Mouse (Mus musculus) kidney, embryonic 14.5 days (tissue): ENCODE data around the gene Palld. TPM values are rescaled to one million over a fixed set of nuclear protein-coding genes. Genes with fewer than 3 reads are reported as not detected.

Experiments
- ATAC-seq: fragments of 200-750 bp; cut with Nextera tagmentation; 2 replicates; pipeline ENCODE4 v1.8.0; 2017; ENCODE audit warnings: moderate number of reproducible peaks, mild to moderate bottlenecking, moderate TSS enrichment, moderate library complexity; ENCODE audit not compliant: low FRiP score, low TSS enrichment
- H3K27ac ChIP-seq: fragments of 300-500 bp; sonication (generic); 2 replicates; pipeline ENCODE4 v1.5.1; 2014; ENCODE audit warnings: low read depth, mild to moderate bottlenecking, low read length, moderate library complexity, mixed read lengths
- H3K27me3 ChIP-seq: fragments of 300-500 bp; sonication (generic); 2 replicates; pipeline ENCODE4 v1.6.1; 2014; ENCODE audit warnings: mild to moderate bottlenecking, low read length; ENCODE audit not compliant: control insufficient read depth, insufficient read depth
- H3K36me3 ChIP-seq: fragments of 300-500 bp; sonication (generic); 2 replicates; pipeline ENCODE4 v1.6.1; 2014; ENCODE audit warnings: low read length, mixed read lengths; ENCODE audit not compliant: control insufficient read depth, insufficient read depth
- H3K4me1 ChIP-seq: fragments of 300-500 bp; sonication (generic); 2 replicates; pipeline ENCODE4 v1.6.1; 2014; ENCODE audit warnings: low read length, mixed read lengths; ENCODE audit not compliant: control insufficient read depth, insufficient read depth
- H3K4me2 ChIP-seq: fragments of 300-500 bp; sonication (generic); replicated peaks from 2 replicates; pipeline ENCODE4 v1.6.1; 2014; ENCODE audit warnings: low read depth, mild to moderate bottlenecking, low read length
- H3K4me3 ChIP-seq: fragments of 300-500 bp; sonication (generic); 2 replicates; pipeline ENCODE4 v1.5.1; 2014; ENCODE audit warnings: mild to moderate bottlenecking, low read length
- H3K9ac ChIP-seq: fragments of 300-500 bp; sonication (generic); 2 replicates; pipeline ENCODE4 v1.6.1; 2014; ENCODE audit warnings: low read depth, mild to moderate bottlenecking, low read length, moderate library complexity
- H3K9me3 ChIP-seq: fragments of 300-500 bp; sonication (generic); 2 replicates; pipeline ENCODE4 v1.6.1; 2016; ENCODE audit warnings: low read length; ENCODE audit not compliant: control insufficient read depth
- WGBS: fragments of 180-500 bp; shearing (Covaris S2); extraction: QIAGEN DNeasy Blood & Tissue Kit; methylation state at CpG from one replicate; pipeline ENCODE4 v1.1.7; 2014; 5-methylcytosine and 5-hydroxymethylcytosine counted together
- polyA plus RNA-seq: library from polyadenylated mRNA; unstranded; fragments of >200 nt; fragmentation: Nextera tagmentation; extraction: Ambion mirVana; gene quantifications from 2 replicates; pipeline ENCODE4 v1.2.1, GENCODE M21; 2014

Palld gene
- polyA plus RNA-seq = 41.6 and 53.1 TPM in 2 replicates

DNA sequence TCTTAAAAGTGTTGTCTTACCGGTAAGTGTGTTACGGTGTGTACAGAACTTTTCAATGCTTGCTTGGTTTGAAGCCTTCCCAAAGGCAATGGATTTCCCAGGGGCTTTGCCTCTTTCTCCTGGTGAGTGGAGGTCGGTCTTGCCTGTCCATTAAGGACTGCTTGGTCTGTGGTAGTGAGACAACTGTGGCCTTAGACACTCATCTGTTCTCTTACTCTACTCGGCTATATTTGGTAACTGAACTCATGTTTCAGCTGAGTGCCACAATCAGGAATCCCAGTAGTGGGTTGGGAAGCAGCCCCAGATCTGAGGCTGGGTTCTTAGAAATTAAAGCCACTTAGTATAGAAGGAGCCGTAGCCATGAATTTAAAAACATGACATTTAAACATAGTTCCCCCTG lies at the start of gene Palld:
Palld (minus strand) TSS at position 170 of the 400 bp plus-strand sequence.
- Histone ChIP-seq H3K9ac (no peak within 1 kb of the TSS), H3K27ac (no peak within 1 kb of the TSS), H3K27me3 (no peaks in the 10 kb centered on the region), H3K36me3 (no peaks in the 10 kb centered on the region), H3K4me2 (no peak within 1 kb of the TSS), H3K4me1 (no peaks in the 10 kb centered on the region), H3K9me3 (no peaks in the 10 kb centered on the region), H3K4me3 (no peak within 1 kb of the TSS)
- 86% methylated on average over 5 of the region's 5 CpGs for WGBS
- no peak for ATAC-seq

DNA sequence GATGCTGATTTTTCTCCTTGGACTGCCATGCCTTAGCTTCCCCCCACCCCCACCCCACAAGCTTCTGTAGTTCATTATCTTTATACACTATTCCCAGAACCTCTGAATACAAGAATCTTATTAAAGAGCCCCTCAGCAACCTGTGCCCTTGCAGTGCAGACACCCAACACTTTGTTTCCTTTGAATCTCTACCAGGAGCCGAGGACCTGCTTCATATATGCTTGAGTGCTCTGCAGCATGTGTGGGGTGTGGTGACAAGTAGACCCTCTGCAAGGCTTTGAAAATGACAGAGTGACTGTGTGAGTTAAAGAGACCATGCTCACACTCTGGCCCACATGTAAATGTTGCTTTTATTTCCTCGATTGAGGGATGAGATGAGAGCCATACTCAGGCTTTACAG lies 35.1 kb upstream of the Palld start:
- Histone ChIP-seq H3K4me2 (no peak overlapping the region), H3K9ac (no peak overlapping the region), H3K27me3 (no peaks in the 10 kb centered on the region), H3K4me3 (no peak overlapping the region), H3K4me1 (no peaks in the 10 kb centered on the region), H3K9me3 (no peaks in the 10 kb centered on the region), H3K36me3 (no peaks in the 10 kb centered on the region), H3K27ac (no peak overlapping the region)
- peak; percentile 46; the same call in 1 of the 2 replicates for ATAC-seq
- 64% methylated on average over 2 of the region's 2 CpGs for WGBS

DNA sequence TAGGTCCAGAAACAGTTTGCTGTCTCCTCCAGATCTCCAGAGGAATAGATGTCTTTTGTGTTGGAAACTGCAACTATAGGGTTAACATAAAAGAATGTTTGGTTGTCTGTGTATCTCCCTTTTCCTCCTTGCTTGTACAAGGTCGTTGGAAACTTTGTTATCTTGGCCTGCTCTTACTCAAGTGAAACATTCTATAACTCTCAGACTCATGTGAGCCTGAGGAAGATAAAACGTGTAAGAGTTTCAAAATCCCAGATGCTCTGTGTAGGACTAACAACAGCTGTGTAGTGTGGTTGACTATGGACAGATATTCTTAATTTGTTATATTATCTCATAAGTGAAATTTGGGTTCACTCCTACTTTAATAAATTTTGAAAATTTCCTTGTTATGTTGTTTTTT lies 30.8 kb upstream of the Palld start:
- no peak for ATAC-seq
- H3K4me2 ChIP-seq = no peak overlapping the region
- H3K36me3 ChIP-seq = no peaks in the 10 kb centered on the region
- H3K4me3 ChIP-seq = no peak overlapping the region
- WGBS = 7% methylated on average over 2 of the region's 2 CpGs
- H3K4me1 ChIP-seq = no peaks in the 10 kb centered on the region
- no peak overlapping the region for H3K9ac ChIP-seq
- no peak overlapping the region for H3K27ac ChIP-seq
- H3K9me3 ChIP-seq = no peaks in the 10 kb centered on the region
- no peaks in the 10 kb centered on the region for H3K27me3 ChIP-seq

DNA sequence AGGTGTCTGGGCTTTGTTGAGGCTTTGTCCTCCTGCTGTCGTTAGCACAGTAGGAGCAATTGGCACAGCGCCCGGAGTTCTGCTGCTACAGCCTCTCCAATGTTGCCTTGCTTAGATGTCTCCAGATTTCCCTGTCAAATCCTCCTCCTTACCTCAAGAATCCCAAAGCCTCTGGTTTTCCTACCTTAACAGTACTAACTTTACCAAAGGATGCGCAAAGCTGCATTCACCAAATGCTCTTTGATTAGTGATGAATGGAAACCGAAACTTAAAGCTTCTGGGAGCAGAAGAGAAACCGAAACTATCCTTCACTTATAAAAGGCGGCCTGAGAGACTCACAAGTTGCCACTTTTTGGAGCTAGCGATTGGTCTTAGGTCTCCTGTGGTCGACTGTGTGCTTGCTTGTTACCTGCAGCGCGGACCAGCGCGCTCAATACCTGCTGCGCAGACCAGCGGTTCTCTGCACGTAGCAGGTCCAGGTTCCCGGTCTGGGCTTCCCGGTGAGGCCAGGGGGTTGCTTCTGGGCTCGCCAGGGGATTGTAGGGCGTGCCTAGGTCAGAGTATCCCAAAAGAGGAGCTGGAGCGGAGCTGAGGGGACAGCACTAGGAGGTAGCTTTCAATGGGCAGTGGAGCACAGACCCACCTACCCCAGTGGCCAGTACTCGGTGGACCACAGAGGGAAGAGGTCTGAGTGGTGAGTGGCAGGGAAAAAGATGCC lies 25.4 kb upstream of the Palld start, which contains the start of gene Ddx60:
Ddx60 (plus strand) TSS at position 311 of the 718 bp plus-strand sequence.
- peak within 1 kb of the TSS; percentile 54 for H3K9ac ChIP-seq
- H3K27ac ChIP-seq = no peak within 1 kb of the TSS
- H3K27me3 ChIP-seq = no peaks in the 10 kb centered on the region
- 15% methylated on average over 22 of the region's 22 CpGs for WGBS
- peak within 1 kb of the TSS; percentile 55 for H3K4me3 ChIP-seq
- H3K4me1 ChIP-seq = no peaks in the 10 kb centered on the region
- H3K36me3 ChIP-seq = no peaks in the 10 kb centered on the region
- no peaks in the 10 kb centered on the region for H3K9me3 ChIP-seq
- peak; percentile 73; the same call in 1 of the 2 replicates for ATAC-seq
- H3K4me2 ChIP-seq = peak within 1 kb of the TSS; percentile 71

DNA sequence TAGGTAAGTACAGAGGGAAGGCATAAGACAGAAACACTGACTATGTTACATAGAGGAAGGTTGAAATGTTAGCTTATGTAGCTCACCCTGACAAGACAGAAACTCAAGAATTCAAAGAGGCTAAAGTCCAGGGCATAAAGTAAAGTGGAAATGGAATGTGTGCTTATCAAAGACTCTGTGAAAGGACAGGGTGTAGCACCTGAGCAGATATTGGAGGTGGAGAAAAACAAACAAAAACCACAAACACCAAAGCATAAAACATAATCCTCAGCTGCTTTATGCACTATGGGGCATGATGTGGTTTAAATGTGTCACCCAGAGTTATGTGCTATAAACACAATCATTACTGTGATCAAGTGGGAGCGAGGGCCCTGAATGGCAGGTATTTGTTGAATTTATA lies 22.0 kb upstream of the Palld start:
- no peaks in the 10 kb centered on the region for H3K27me3 ChIP-seq
- 73% methylated on average over 1 of the region's 1 CpGs for WGBS
- H3K27ac ChIP-seq = no peak overlapping the region
- H3K9me3 ChIP-seq = no peaks in the 10 kb centered on the region
- H3K4me1 ChIP-seq = no peaks in the 10 kb centered on the region
- H3K9ac ChIP-seq = no peak overlapping the region
- no peak overlapping the region for H3K4me3 ChIP-seq
- H3K36me3 ChIP-seq = no peaks in the 10 kb centered on the region
- no peak overlapping the region for H3K4me2 ChIP-seq
- no peak for ATAC-seq

DNA sequence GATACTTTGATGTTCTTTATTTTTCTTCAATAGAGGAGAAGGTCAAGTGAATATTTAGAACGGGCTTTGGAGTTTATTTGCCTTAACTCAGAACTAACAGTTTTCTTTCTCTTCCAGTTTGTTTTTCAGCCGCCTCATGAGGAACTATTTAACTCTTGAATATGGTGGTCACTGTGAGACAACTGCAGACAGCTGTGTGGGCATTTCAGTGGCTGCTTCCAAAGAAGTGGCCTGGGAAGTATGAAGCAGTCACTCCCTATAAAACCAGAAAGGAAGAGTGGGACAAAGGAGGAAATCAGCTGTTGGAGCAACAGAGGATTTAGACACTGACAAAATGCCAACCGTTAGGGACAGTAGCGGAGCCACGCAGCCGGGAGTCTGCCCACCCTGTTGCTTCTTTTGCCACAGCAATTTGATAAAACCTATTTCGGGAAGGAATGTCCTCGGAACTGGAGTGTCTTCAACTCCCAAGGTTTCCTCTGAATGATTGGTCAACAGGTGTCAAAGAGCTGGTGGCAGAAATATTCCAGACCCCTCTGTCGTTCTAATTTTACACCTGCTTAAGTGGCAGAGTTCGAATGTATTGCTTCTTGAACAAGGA lies 19.1 kb upstream of the Palld start:
- ATAC-seq = no peak
- Histone ChIP-seq H3K9ac (no peak overlapping the region), H3K27me3 (no peaks in the 10 kb centered on the region), H3K9me3 (no peaks in the 10 kb centered on the region), H3K4me2 (no peak overlapping the region), H3K4me3 (no peak overlapping the region), H3K4me1 (no peaks in the 10 kb centered on the region), H3K36me3 (no peaks in the 10 kb centered on the region), H3K27ac (no peak overlapping the region)
- 84% methylated on average over 10 of the region's 10 CpGs for WGBS

DNA sequence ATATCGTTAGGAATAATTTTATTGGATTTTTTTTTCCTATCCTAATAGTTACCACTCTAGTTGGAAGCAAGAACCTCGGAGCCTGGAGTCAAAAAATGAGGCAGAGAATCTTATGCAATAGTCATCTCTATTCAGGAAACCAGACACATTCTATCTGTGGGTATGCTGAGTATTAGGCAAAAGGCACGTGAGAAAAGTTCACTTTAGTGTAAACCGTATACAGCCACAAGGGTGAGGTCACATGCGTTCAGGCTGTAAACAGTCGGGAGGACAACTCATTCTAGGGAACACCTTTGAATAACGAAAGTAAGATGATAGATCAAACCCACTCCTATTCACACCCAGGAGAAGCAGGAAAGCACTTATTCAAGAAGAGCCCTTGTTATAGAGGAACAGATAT lies 17.9 kb upstream of the Palld start:
- no peak for ATAC-seq
- H3K27me3 ChIP-seq = no peaks in the 10 kb centered on the region
- 76% methylated on average over 7 of the region's 7 CpGs for WGBS
- H3K4me1 ChIP-seq = no peaks in the 10 kb centered on the region
- no peak overlapping the region for H3K27ac ChIP-seq
- H3K4me2 ChIP-seq = no peak overlapping the region
- H3K36me3 ChIP-seq = no peaks in the 10 kb centered on the region
- H3K9me3 ChIP-seq = no peaks in the 10 kb centered on the region
- no peak overlapping the region for H3K9ac ChIP-seq
- H3K4me3 ChIP-seq = no peak overlapping the region

DNA sequence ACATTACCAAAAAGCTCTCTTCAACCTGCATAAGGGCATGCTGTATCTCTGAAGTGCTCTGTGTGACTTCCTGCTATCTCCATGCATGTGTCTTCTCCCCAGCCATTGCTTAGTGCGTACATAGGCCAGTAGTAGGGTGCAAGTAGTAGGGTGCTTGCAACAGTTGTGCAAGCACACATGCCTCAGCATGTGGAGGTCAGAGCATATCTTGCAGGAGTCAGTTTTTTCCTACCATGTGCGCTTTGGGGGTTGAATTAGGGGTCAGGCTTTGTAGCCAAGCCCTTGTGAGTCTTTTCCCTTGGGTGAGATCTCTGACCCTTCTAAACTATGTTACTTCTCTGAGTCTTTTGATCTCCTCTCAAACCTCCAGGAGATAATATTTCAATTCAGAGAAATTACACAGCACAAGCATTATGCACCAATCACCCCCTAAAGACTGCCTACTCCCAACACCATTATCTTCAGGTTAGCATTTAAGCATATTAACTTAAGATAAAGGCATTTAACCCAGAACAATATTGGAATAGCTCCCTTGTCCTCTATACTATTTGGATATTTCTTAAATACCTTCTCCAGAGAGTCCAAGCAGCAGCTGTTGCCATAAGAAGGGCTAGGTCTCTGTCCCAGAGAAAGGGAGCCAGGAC lies 16.8 kb upstream of the Palld start:
- 72% methylated on average over 2 of the region's 2 CpGs for WGBS
- ATAC-seq = no peak

DNA sequence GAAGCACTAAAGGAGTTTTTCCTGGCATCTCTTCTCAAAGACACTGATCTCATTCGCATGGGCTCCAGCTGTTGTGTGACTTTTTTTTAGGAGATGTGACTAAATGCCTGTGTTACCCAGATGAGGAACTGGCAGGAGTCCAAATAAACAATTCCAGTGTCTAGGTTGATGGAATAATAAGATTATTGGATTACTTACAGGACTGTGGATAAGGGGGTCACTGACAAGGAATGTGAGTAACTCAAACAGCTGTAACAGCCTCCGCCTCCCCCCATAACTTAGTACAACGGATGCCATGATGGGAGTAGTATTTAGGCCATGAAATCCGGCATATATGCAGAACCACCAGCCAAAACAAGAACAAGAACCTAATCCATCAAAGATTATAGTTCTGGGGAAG lies 14.8 kb upstream of the Palld start:
- Histone ChIP-seq H3K4me3 (no peak overlapping the region), H3K36me3 (no peaks in the 10 kb centered on the region), H3K9me3 (no peaks in the 10 kb centered on the region), H3K9ac (no peak overlapping the region), H3K4me1 (no peaks in the 10 kb centered on the region), H3K27ac (no peak overlapping the region), H3K27me3 (no peaks in the 10 kb centered on the region), H3K4me2 (no peak overlapping the region)
- WGBS = 67% methylated on average over 4 of the region's 4 CpGs
- ATAC-seq = no peak

More for the DNA sequence above, 16.8 kb upstream of the Palld start:
- Histone ChIP-seq H3K27me3 (no peaks in the 10 kb centered on the region), H3K36me3 (no peaks in the 10 kb centered on the region), H3K27ac (no peak overlapping the region), H3K9me3 (no peaks in the 10 kb centered on the region), H3K9ac (no peak overlapping the region), H3K4me1 (no peaks in the 10 kb centered on the region), H3K4me3 (no peak overlapping the region), H3K4me2 (no peak overlapping the region)
